Mouse (Mus musculus): ENCODE results near the gene Haspin.

- no peak for TF ChIP-seq CTCF (IDR thresholded peaks at IDR 0.05; ENCODE audit: low read depth, low read length)
- no peak for TF ChIP-seq POLR2A (IDR thresholded peaks at IDR 0.05; ENCODE audit: insufficient read depth, low read length)
Measured at GRCm38 (mm10) chr11:73126495-73126894, 11.6 kb downstream of the Haspin start.
